Mouse (Mus musculus) telencephalon, adult 2 months (tissue): ENCODE measurements around the gene Gnas.

ENCODE experiments used
- DNase-seq: peaks from one replicate; pipeline ENCODE4 v3.0.0-alpha.2; 2011; ENCODE audit warnings: low read depth, low spot score

Gene Gnas

DNA sequence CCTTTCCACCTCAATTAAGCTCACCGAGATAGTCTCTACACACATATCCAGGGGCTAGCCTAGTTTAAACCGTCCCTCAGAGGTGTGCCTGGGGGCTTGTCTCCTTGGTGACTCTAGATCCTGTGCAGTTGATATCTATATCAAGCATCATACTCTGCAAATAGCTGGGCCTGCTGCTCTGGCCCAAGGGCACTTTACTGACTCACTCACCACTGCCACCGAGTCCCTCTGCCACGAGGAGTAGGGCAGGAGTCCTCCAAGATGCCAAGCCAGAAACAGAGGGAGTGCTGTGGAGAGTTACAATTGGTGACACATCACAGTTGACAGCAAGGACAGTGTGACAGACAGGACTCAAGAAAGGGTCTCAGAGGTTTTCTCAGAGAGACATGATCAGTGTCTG, 75.5 kb downstream of the Gnas start:
- DNase-seq = no peak

DNA sequence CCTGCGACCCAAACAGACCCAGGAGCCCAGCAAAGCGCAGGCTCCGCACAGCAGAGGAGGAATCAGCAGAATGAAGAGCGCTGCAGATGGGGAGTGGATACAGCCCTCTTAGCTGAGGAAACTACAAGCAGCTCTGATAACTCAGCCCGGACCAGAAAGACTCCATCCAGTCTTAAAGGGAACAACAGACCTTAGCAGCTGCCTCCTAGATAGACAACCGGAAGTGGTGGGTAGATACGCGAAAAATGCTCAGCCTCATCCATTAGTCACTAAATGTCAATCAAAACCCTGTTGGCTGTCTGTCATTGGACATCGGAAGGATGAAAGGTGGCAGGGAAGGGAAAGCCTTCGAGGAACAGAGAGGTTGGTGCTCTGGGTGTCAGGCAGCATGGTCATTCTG, 82.5 kb downstream of the Gnas start:
- no peak for DNase-seq

DNA sequence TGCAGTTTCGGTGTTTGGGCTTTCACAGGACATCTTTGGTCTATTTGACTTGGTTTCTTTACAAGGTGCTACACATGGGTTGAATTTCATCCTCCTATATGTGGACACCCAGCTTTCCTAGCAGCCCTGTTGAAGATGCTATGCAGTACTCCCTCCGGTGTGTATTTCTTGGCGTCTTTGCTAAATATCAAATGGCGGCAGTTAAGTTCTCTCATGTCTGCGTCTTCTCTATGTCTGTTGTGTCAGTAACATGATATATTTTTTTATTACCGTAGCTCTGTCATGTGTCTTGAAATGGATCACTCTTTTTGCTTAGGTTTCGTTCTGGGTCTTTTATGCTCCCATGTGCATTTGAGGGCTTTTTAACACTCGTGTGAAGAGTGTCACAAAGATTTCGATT, 96.9 kb downstream of the Gnas start:
- DNase-seq = no peak

DNA sequence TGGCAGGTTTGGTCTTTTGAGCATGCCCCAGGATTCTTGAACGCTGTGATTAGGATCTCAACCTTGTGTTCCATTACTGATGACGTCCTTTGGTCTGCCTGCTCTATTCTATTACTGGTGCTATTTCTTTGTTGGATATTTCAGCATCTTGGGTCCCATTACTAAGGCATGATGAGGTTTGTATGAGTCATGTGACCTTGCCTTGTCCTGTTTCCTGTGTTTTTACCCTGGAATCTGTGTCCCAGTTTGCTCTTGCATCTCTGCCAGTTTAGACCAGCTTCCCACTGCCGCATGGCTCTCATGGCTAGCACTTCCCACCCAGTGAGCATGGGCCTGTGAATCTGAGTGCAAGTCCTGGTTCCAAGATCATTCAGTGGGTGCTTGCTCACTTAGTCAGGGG, 107.8 kb downstream of the Gnas start:
- DNase-seq = no peak

DNA sequence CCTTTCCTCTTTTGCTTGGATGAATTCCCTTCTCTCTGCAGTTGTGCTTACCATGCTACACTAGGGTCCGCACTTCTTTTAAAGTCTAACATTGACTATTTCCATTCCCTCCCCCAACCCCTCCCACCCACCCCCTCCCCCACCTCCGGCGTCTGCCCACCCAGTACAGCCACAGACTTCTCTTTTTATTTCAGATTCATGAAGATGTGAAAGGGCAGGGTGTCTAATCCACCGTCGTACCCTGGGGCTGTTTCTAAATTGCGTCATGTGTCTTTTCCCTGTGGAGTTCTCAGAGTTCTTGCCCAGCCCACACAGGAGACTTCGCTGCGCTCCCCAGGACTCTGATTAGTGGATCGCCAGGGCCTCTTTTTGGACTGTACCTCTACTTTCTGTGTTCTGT, 108.4 kb downstream of the Gnas start:
- DNase-seq = no peak

DNA sequence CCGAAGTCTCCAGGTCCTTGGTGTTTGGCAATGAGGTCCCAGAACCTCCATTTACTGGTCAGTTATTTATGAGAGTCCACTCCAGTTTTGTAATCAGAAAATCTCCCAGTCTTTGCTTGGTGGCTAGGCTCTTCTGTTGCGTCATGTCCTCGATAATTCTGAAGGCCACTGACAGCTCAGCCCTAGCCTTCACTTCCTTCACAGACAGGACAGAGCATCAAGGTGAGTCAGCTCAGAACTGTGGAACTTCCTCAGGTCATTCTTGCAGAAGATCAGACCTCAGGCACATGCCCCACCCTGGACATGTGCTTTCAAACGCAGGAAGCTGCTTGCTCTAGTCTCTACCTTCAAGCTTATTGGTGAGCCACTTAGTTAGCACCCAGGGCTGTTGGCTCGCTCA, 109.3 kb downstream of the Gnas start:
- no peak for DNase-seq
